Mouse (Mus musculus) ovary, adult 2 months (tissue): Measurements from ENCODE around the gene Olfr1250. TPM values are rescaled to one million over a fixed set of nuclear protein-coding genes. Genes with fewer than 3 reads are reported as not detected.

Experiments used
- polyA plus RNA-seq: library from polyadenylated mRNA; depleted of rRNA; stranded (reverse); fragments of >200 nt; gene quantifications from 2 replicates; pipeline ENCODE4 v1.2.3, GENCODE M21; 2012; rRNA removed

Olfr1250 gene
- 1.0 and 1.1 TPM in 2 replicates for polyA plus RNA-seq

GRCm38 (mm10) chr2:89661367-89661766, at the start of gene Olfr1250:
Olfr1250 (minus strand) TSS chr2:89661467.

GRCm38 (mm10) chr2:89671836-89672235, 10.6 kb upstream of the Olfr1250 start, which contains the start of gene Olfr1251:
Olfr1251 (minus strand) TSS chr2:89671936.

DNA sequence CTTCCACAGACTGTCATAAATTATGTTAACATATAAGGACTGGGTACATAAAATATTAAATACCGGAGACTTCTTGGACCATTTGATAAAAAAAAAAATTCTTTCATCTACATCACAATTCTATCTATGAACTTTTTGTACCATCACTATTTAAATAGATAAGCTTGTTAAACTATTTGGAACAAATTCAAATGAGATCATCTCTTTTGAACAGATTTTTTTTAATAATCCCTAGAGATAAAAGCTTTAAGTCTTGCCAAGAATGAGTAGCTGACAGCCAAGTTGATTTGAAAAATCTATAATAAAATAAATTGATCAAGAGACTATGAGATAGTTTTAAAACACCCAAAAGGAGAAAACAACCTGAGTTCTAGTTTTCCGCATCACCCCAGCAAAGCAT, 26.4 kb downstream of the Olfr1250 start, which contains the start of gene Olfr1249:
Gene Olfr1249, minus strand, starts transcription at position 101 of the 400 bp plus-strand sequence.

DNA sequence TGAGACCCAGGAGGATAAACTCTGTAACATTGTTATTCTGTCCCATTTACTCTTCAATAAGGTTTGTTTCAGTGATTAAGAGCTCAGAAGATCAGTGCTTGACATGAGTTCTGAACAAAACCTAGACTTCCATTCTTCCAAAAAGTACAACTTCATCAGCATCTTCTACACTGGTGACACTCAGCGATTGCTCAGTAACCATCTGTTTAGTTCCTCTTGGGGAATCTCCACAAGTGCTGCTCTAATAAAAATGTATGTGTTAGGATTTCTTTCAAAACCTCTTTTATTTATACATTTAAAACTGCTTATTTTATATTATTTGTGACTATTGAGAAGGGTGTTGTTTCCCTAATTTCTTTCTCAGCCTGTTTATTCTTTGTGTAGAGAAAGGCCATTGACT, 43.1 kb downstream of the Olfr1250 start, which contains the start of gene Olfr1248:
Gene Olfr1248, minus strand, starts transcription at position 101 of the 400 bp plus-strand sequence.

DNA sequence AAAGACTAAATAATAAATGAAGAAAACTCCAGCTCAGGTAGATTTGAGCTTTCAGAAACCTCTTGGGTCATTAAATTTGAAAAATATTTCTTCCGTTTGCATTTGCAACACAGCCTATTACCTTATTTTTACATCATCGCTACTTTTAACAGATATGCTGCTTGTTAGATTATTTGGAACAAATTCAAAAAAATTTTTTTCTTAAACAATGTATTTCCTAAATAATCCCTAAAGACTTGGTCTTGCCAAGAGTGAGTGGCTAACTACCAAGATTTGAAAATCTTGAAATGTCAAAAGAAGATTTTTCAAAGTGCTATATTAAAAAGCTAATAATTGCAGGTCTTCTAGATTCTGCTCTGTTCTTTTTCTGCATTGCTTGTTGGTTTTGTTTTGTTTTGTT, 47.2 kb downstream of the Olfr1250 start, which contains the start of gene Olfr1247:
Gene Olfr1247, minus strand, starts transcription at position 101 of the 400 bp plus-strand sequence.

Other genes starting within 250 kb of the Olfr1250 start
- gene Olfr1239, start 241.1 kb downstream of the Olfr1250 start, polyA plus RNA-seq, result not detected in 2 replicates
- gene Olfr1240, start 218.5 kb downstream of the Olfr1250 start, polyA plus RNA-seq, result not detected in 2 replicates
- not detected in 2 replicates for gene Olfr1241, start 174.3 kb downstream of the Olfr1250 start, polyA plus RNA-seq
- not detected in 2 replicates for gene Olfr1242, start 163.1 kb downstream of the Olfr1250 start, polyA plus RNA-seq
- not detected in 2 replicates for gene Olfr1243, start 130.0 kb downstream of the Olfr1250 start, polyA plus RNA-seq
- not detected in 2 replicates for gene Olfr1245, start 83.0 kb downstream of the Olfr1250 start, polyA plus RNA-seq
- gene Olfr1246, start 68.3 kb downstream of the Olfr1250 start, polyA plus RNA-seq, result 0.17 TPM in 1 of 2 replicates, not detected in the other
- gene Olfr1247, start 47.3 kb downstream of the Olfr1250 start, polyA plus RNA-seq, result not detected in 2 replicates
- gene Olfr1248, start 43.2 kb downstream of the Olfr1250 start, polyA plus RNA-seq, result not detected in 2 replicates
- gene Olfr1249, start 26.5 kb downstream of the Olfr1250 start, polyA plus RNA-seq, result not detected in 2 replicates
- 1.8 and 3.6 TPM in 2 replicates for gene Olfr1251, start 10.5 kb upstream of the Olfr1250 start, polyA plus RNA-seq
- not detected in 2 replicates for gene Olfr1252, start 63.5 kb upstream of the Olfr1250 start, polyA plus RNA-seq
- not detected in 2 replicates for gene Olfr1253, start 95.6 kb upstream of the Olfr1250 start, polyA plus RNA-seq
- not detected in 2 replicates for gene Olfr1254, start 132.2 kb upstream of the Olfr1250 start, polyA plus RNA-seq
- gene Olfr1255, start 150.6 kb upstream of the Olfr1250 start, polyA plus RNA-seq, result not detected in 2 replicates
- not detected in 2 replicates for gene Olfr1256, start 180.1 kb upstream of the Olfr1250 start, polyA plus RNA-seq
- not detected in 2 replicates for gene Olfr48, start 186.7 kb upstream of the Olfr1250 start, polyA plus RNA-seq
- not detected in 2 replicates for gene Olfr1257, start 217.0 kb upstream of the Olfr1250 start, polyA plus RNA-seq